Mouse (Mus musculus): ENCODE data around the gene Morn5.

- TF ChIP-seq CTCF (IDR thresholded peaks at IDR 0.05; ENCODE audit: control insufficient read depth, insufficient read depth, insufficient read length) (no peak), MYOG (IDR thresholded peaks at IDR 0.05; ENCODE audit: control insufficient read depth, extremely low read depth, insufficient read length) (no peak), MYOD1 (IDR thresholded peaks at IDR 0.05; ENCODE audit: control insufficient read depth, insufficient read length, low read depth) (no peak), MAX (IDR thresholded peaks at IDR 0.05) (no peak)
Measured at GRCm38 (mm10) chr2:36099739-36100138, 50.5 kb downstream of the Morn5 start.

All from C2C12 (cell line).